Mouse (Mus musculus) liver, adult 2 months (tissue): ENCODE data around the gene Rps11. TPM values are rescaled to one million over a fixed set of nuclear protein-coding genes. Genes with fewer than 3 reads are reported as not detected.
"Not testable (repeated sequence)": the region's sequence is repeated elsewhere in the genome, so short reads cannot be mapped to it uniquely, and the experiment has no call there.

Experiments used
- DNase-seq: peaks from one replicate; pipeline ENCODE4 v3.0.0-alpha.2; 2011; ENCODE audit warnings: low read depth, low spot score; ENCODE audit errors: extremely low read depth
- H3K27ac ChIP-seq: fragments of 200-500 bp; replicated peaks from 2 replicates; pipeline ENCODE4 v1.5.1; 2012; ENCODE audit warnings: low read depth, mild to moderate bottlenecking, control low read depth, inconsistent platforms, low read length; ENCODE audit not compliant: insufficient read depth
- H3K27me3 ChIP-seq: fragments of 200-500 bp; 2 replicates; pipeline ENCODE4 v1.6.1; 2012; ENCODE audit warnings: mild to moderate bottlenecking, moderate library complexity, low read length, inconsistent platforms; ENCODE audit not compliant: control insufficient read depth, insufficient read depth
- H3K36me3 ChIP-seq: fragments of 200-500 bp; 2 replicates; pipeline ENCODE4 v1.6.1; 2012; ENCODE audit warnings: low read length, inconsistent platforms; ENCODE audit not compliant: control insufficient read depth, insufficient read depth
- H3K4me1 ChIP-seq: fragments of 200-500 bp; 2 replicates; pipeline ENCODE4 v1.6.1; 2011; ENCODE audit warnings: low read length; ENCODE audit not compliant: control insufficient read depth, insufficient read depth
- H3K4me3 ChIP-seq: fragments of 200-500 bp; 2 replicates; pipeline ENCODE4 v1.5.1; 2011; ENCODE audit warnings: low read depth, mild to moderate bottlenecking, control low read depth, low read length, moderate library complexity; ENCODE audit not compliant: insufficient read depth
- H3K79me2 ChIP-seq: fragments of 200-500 bp; 2 replicates; pipeline ENCODE4 v1.6.1; 2012; ENCODE audit warnings: inconsistent platforms, mild to moderate bottlenecking, low read length, moderate library complexity; ENCODE audit not compliant: control insufficient read depth, insufficient read depth
- H3K9ac ChIP-seq: fragments of 200-500 bp; 2 replicates; pipeline ENCODE4 v1.6.1; 2012; ENCODE audit warnings: low read depth, mild to moderate bottlenecking, control low read depth, inconsistent platforms, low read length
- CTCF ChIP-seq: fragments of 200-500 bp; IDR thresholded peaks from 2 replicates; pipeline ENCODE4 v1.5.1; 2011; ENCODE audit warnings: low read depth, low read length, control low read depth
- POLR2A ChIP-seq: fragments of 200-500 bp; IDR thresholded peaks from 2 replicates; pipeline ENCODE4 v1.6.1; 2011; ENCODE audit warnings: low read length, control low read depth; ENCODE audit not compliant: insufficient read depth; ENCODE audit errors: extremely low read depth
- WGBS: fragments of 180-500 bp; shearing (Covaris S2); methylation state at CpG from one replicate; pipeline ENCODE4 v1.1.7; 2018; 5-methylcytosine and 5-hydroxymethylcytosine counted together
- polyA plus RNA-seq: library from polyadenylated mRNA; depleted of rRNA; stranded (reverse); fragments of >200 nt; gene quantifications from 2 replicates; pipeline ENCODE4 v1.2.3, GENCODE M21; 2012
- total RNA-seq: library from RNA; depleted of rRNA; stranded (reverse); fragments of >200 nt; gene quantifications from 2 replicates; pipeline ENCODE4 v1.2.3, GENCODE M21; 2014

The Rps11 gene
- total and polyA plus RNA-seq, 2 experiments, result 95.1 to 355 TPM

- Histone ChIP-seq H3K4me3 (peak overlapping the region; percentile 69), H3K27ac (peak overlapping the region; percentile 95), H3K36me3 (peaks cover 13% of the 10 kb centered on the region; the same call in 1 of the 2 replicates), H3K27me3 (no peaks in the 10 kb centered on the region), H3K79me2 (no peaks in the 10 kb centered on the region), H3K4me1 (peaks cover 14% of the 10 kb centered on the region), H3K9ac (peak overlapping the region; percentile 84)
- TF ChIP-seq CTCF, result peak; percentile 22; the same call in 1 of the 2 replicates
- TF ChIP-seq POLR2A, result no peak
- peak; percentile 82 for DNase-seq
- WGBS, result 6% methylated on average over 9 of the region's 9 CpGs
These were observed 21.2 kb downstream of the Rps11 start for GRCm38 (mm10) chr7:45102940-45103585.

GRCm38 (mm10) chr7:45102441-45102840 lies 21.8 kb downstream of the Rps11 start:
- Histone ChIP-seq H3K4me3 (peak overlapping the region; percentile 69), H3K27me3 (no peaks in the 10 kb centered on the region), H3K27ac (peak overlapping the region; percentile 95), H3K9ac (peak overlapping the region; percentile 63), H3K79me2 (no peaks in the 10 kb centered on the region), H3K36me3 (peaks cover 17% of the 10 kb centered on the region; the same call in 1 of the 2 replicates), H3K4me1 (peaks cover 14% of the 10 kb centered on the region)
- no peak for DNase-seq
- TF ChIP-seq CTCF (no peak), POLR2A (no peak)
- WGBS, result 16% methylated on average over 11 of the region's 11 CpGs

GRCm38 (mm10) chr7:45100046-45100445 lies 24.2 kb downstream of the Rps11 start:
- TF ChIP-seq CTCF (no peak), POLR2A (no peak)
- Histone ChIP-seq H3K27ac (no peak overlapping the region), H3K36me3 (peaks cover 25% of the 10 kb centered on the region; the same call in 1 of the 2 replicates), H3K9ac (no peak overlapping the region), H3K4me3 (no peak overlapping the region), H3K79me2 (no peaks in the 10 kb centered on the region), H3K27me3 (no peaks in the 10 kb centered on the region), H3K4me1 (peaks cover 17% of the 10 kb centered on the region)
- DNase-seq, result no peak
- 80% methylated on average over 6 of the region's 6 CpGs for WGBS

GRCm38 (mm10) chr7:45098541-45099240 lies 25.5 kb downstream of the Rps11 start:
- no peak overlapping the region for H3K27ac ChIP-seq
- H3K36me3 ChIP-seq, result peaks cover 25% of the 10 kb centered on the region; the same call in 1 of the 2 replicates
- no peak for DNase-seq
- H3K9ac ChIP-seq, result no peak overlapping the region
- H3K4me3 ChIP-seq, result no peak overlapping the region
- TF ChIP-seq CTCF (peak; percentile 62), POLR2A (no peak)
- no peaks in the 10 kb centered on the region for H3K79me2 ChIP-seq
- peaks cover 12% of the 10 kb centered on the region for H3K4me1 ChIP-seq
- H3K27me3 ChIP-seq, result no peaks in the 10 kb centered on the region
- 89% methylated on average over 8 of the region's 8 CpGs for WGBS

- Histone ChIP-seq H3K9ac (no peak overlapping the region), H3K27ac (peak overlapping the region; percentile 66), H3K36me3 (peaks cover 25% of the 10 kb centered on the region; the same call in 1 of the 2 replicates), H3K79me2 (no peaks in the 10 kb centered on the region), H3K4me3 (no peak overlapping the region), H3K4me1 (peaks cover 8% of the 10 kb centered on the region), H3K27me3 (no peaks in the 10 kb centered on the region)
- DNase-seq, result peak; percentile 30
- WGBS, result 70% methylated on average over 6 of the region's 6 CpGs
- TF ChIP-seq POLR2A (no peak), CTCF (no peak)
These were observed 26.8 kb downstream of the Rps11 start for GRCm38 (mm10) chr7:45097479-45097878.

GRCm38 (mm10) chr7:45095965-45096364 lies 28.3 kb downstream of the Rps11 start:
- peaks cover 21% of the 10 kb centered on the region; the same call in 1 of the 2 replicates for H3K36me3 ChIP-seq
- not testable (repeated sequence) for H3K27ac ChIP-seq, H3K9ac ChIP-seq, H3K27me3 ChIP-seq, H3K79me2 ChIP-seq, H3K4me3 ChIP-seq, DNase-seq, H3K4me1 ChIP-seq
- WGBS, result 96% methylated on average over 14 of the region's 14 CpGs
